Mouse (Mus musculus): Measurements from ENCODE around the gene Gucy2c. TPM values are rescaled to one million over a fixed set of nuclear protein-coding genes. Genes with fewer than 3 reads are reported as not detected.

The Gucy2c gene
- polyA plus RNA-seq, 1 experiment from 2014 or later: 0.19 TPM

- Histone ChIP-seq H3K27me3 (no peaks in the 10 kb centered on the region), H3K27ac (no peak overlapping the region), H3K36me3 (no peaks in the 10 kb centered on the region), H3K9ac (no peak overlapping the region), H3K4me3 (no peak overlapping the region), H3K4me2 (no peak overlapping the region), H3K9me3 (no peaks in the 10 kb centered on the region), H3K4me1 (no peaks in the 10 kb centered on the region)
- WGBS: 80% methylated on average over 11 of the region's 11 CpGs
- ATAC-seq (ENCODE audit: borderline replicate concordance, extremely low read depth, low FRiP score, low TSS enrichment): no peak
These were observed 97.9 kb downstream of the Gucy2c start for GRCm38 (mm10) chr6:136683410-136684334.

GRCm38 (mm10) chr6:136679381-136679780, 102.2 kb downstream of the Gucy2c start:
- Histone ChIP-seq H3K36me3 (no peaks in the 10 kb centered on the region), H3K27ac (no peak overlapping the region), H3K4me1 (no peaks in the 10 kb centered on the region), H3K4me2 (no peak overlapping the region), H3K9ac (no peak overlapping the region), H3K4me3 (no peak overlapping the region), H3K27me3 (no peaks in the 10 kb centered on the region), H3K9me3 (no peaks in the 10 kb centered on the region)
- WGBS: 33% methylated on average over 2 of the region's 2 CpGs
- ATAC-seq (ENCODE audit: borderline replicate concordance, extremely low read depth, low FRiP score, low TSS enrichment): no peak

GRCm38 (mm10) chr6:136674935-136675334, 106.6 kb downstream of the Gucy2c start:
- Histone ChIP-seq H3K4me1 (peaks cover 9% of the 10 kb centered on the region; the same call in 1 of the 2 replicates), H3K4me2 (no peak overlapping the region), H3K9me3 (no peaks in the 10 kb centered on the region), H3K27me3 (no peaks in the 10 kb centered on the region), H3K4me3 (no peak overlapping the region), H3K27ac (no peak overlapping the region), H3K36me3 (no peaks in the 10 kb centered on the region), H3K9ac (no peak overlapping the region)
- 92% methylated on average over 6 of the region's 6 CpGs for WGBS
- ATAC-seq (ENCODE audit: borderline replicate concordance, extremely low read depth, low FRiP score, low TSS enrichment): no peak

GRCm38 (mm10) chr6:136672467-136672866, 109.1 kb downstream of the Gucy2c start:
- Histone ChIP-seq H3K4me1 (peaks cover 9% of the 10 kb centered on the region; the same call in 1 of the 2 replicates), H3K36me3 (no peaks in the 10 kb centered on the region), H3K27ac (peak overlapping the region; percentile 37), H3K9ac (no peak overlapping the region), H3K4me2 (peak overlapping the region; percentile 26; the same call in 1 of the 2 replicates), H3K9me3 (no peaks in the 10 kb centered on the region), H3K27me3 (no peaks in the 10 kb centered on the region), H3K4me3 (no peak overlapping the region)
- 38% methylated on average over 7 of the region's 7 CpGs for WGBS
- peak; percentile 88 for ATAC-seq (ENCODE audit: borderline replicate concordance, extremely low read depth, low FRiP score, low TSS enrichment)

GRCm38 (mm10) chr6:136669274-136669673, 112.3 kb downstream of the Gucy2c start:
- H3K36me3 ChIP-seq: no peaks in the 10 kb centered on the region
- H3K9ac ChIP-seq: no peak overlapping the region
- no peaks in the 10 kb centered on the region for H3K9me3 ChIP-seq
- no peak overlapping the region for H3K27ac ChIP-seq
- WGBS: 65% methylated on average over 5 of the region's 5 CpGs
- ATAC-seq (ENCODE audit: borderline replicate concordance, extremely low read depth, low FRiP score, low TSS enrichment): no peak
- H3K27me3 ChIP-seq: no peaks in the 10 kb centered on the region
- no peak overlapping the region for H3K4me3 ChIP-seq
- H3K4me2 ChIP-seq: no peak overlapping the region
- H3K4me1 ChIP-seq: peaks cover 9% of the 10 kb centered on the region; the same call in 1 of the 2 replicates

GRCm38 (mm10) chr6:136668266-136668986, 113.1 kb downstream of the Gucy2c start:
- H3K27ac ChIP-seq: no peak overlapping the region
- H3K9me3 ChIP-seq: no peaks in the 10 kb centered on the region
- peaks cover 9% of the 10 kb centered on the region; the same call in 1 of the 2 replicates for H3K4me1 ChIP-seq
- H3K4me2 ChIP-seq: no peak overlapping the region
- no peak overlapping the region for H3K9ac ChIP-seq
- WGBS: 42% methylated on average over 14 of the region's 14 CpGs
- no peak for ATAC-seq (ENCODE audit: borderline replicate concordance, extremely low read depth, low FRiP score, low TSS enrichment)
- H3K36me3 ChIP-seq: no peaks in the 10 kb centered on the region
- no peaks in the 10 kb centered on the region for H3K27me3 ChIP-seq
- H3K4me3 ChIP-seq: no peak overlapping the region

- Histone ChIP-seq H3K27ac (no peak overlapping the region), H3K36me3 (no peaks in the 10 kb centered on the region), H3K9me3 (no peaks in the 10 kb centered on the region), H3K4me3 (peak overlapping the region; percentile 35; the same call in 1 of the 2 replicates), H3K4me2 (peak overlapping the region; percentile 69), H3K27me3 (peaks cover 28% of the 10 kb centered on the region), H3K9ac (peak overlapping the region; percentile 34; the same call in 1 of the 2 replicates), H3K4me1 (peaks cover 14% of the 10 kb centered on the region)
- no peak for ATAC-seq (ENCODE audit: borderline replicate concordance, extremely low read depth, low FRiP score, low TSS enrichment)
- 35% methylated on average over 11 of the region's 11 CpGs for WGBS
These were observed 119.5 kb downstream of the Gucy2c start for GRCm38 (mm10) chr6:136662063-136662462.

GRCm38 (mm10) chr6:136661706-136662016, 119.9 kb downstream of the Gucy2c start, which contains the start of gene Plbd1:
Gene Plbd1 (minus strand): TSS chr6:136661928.
- H3K4me1 ChIP-seq: peaks cover 14% of the 10 kb centered on the region
- H3K9ac ChIP-seq: peak within 1 kb of the TSS; percentile 34; the same call in 1 of the 2 replicates
- peak within 1 kb of the TSS; percentile 35 for H3K4me3 ChIP-seq
- H3K9me3 ChIP-seq: no peaks in the 10 kb centered on the region
- peaks cover 28% of the 10 kb centered on the region for H3K27me3 ChIP-seq
- H3K4me2 ChIP-seq: peak within 1 kb of the TSS; percentile 69
- 0 out of 2 replicates have a peak, but pooled peaks have one; percentile 5 for ATAC-seq (ENCODE audit: borderline replicate concordance, extremely low read depth, low FRiP score, low TSS enrichment)
- no peaks in the 10 kb centered on the region for H3K36me3 ChIP-seq
- under 1% methylated on average over 19 of the region's 19 CpGs for WGBS
- H3K27ac ChIP-seq: no peak within 1 kb of the TSS

- WGBS: 16% methylated on average over 34 of the region's 34 CpGs
- no peaks in the 10 kb centered on the region for H3K9me3 ChIP-seq
- peak overlapping the region; percentile 35 for H3K4me3 ChIP-seq
- no peaks in the 10 kb centered on the region for H3K36me3 ChIP-seq
- H3K27me3 ChIP-seq: peaks cover 28% of the 10 kb centered on the region
- no peak overlapping the region for H3K27ac ChIP-seq
- peak overlapping the region; percentile 69 for H3K4me2 ChIP-seq
- peak; percentile 21; the same call in 1 of the 2 replicates for ATAC-seq (ENCODE audit: borderline replicate concordance, extremely low read depth, low FRiP score, low TSS enrichment)
- peaks cover 15% of the 10 kb centered on the region for H3K4me1 ChIP-seq
- H3K9ac ChIP-seq: peak overlapping the region; percentile 34; the same call in 1 of the 2 replicates
These were observed 120.5 kb downstream of the Gucy2c start for GRCm38 (mm10) chr6:136660831-136661705.

GRCm38 (mm10) chr6:136659226-136659625, 122.3 kb downstream of the Gucy2c start:
- H3K27me3 ChIP-seq: peaks cover 28% of the 10 kb centered on the region
- no peak overlapping the region for H3K4me3 ChIP-seq
- H3K9ac ChIP-seq: no peak overlapping the region
- H3K4me1 ChIP-seq: peaks cover 17% of the 10 kb centered on the region
- H3K4me2 ChIP-seq: no peak overlapping the region
- H3K27ac ChIP-seq: no peak overlapping the region
- H3K36me3 ChIP-seq: no peaks in the 10 kb centered on the region
- no peak for ATAC-seq (ENCODE audit: borderline replicate concordance, extremely low read depth, low FRiP score, low TSS enrichment)
- WGBS: 86% methylated on average over 9 of the region's 9 CpGs
- no peaks in the 10 kb centered on the region for H3K9me3 ChIP-seq

- peaks cover 17% of the 10 kb centered on the region for H3K4me1 ChIP-seq
- no peak overlapping the region for H3K4me3 ChIP-seq
- peaks cover 28% of the 10 kb centered on the region for H3K27me3 ChIP-seq
- ATAC-seq (ENCODE audit: borderline replicate concordance, extremely low read depth, low FRiP score, low TSS enrichment): no peak
- H3K9me3 ChIP-seq: no peaks in the 10 kb centered on the region
- H3K4me2 ChIP-seq: no peak overlapping the region
- WGBS: 77% methylated on average over 4 of the region's 4 CpGs
- no peaks in the 10 kb centered on the region for H3K36me3 ChIP-seq
- no peak overlapping the region for H3K9ac ChIP-seq
- no peak overlapping the region for H3K27ac ChIP-seq
These were observed 123.3 kb downstream of the Gucy2c start for GRCm38 (mm10) chr6:136658303-136658702.
